Mouse (Mus musculus) lung, postnatal 14 days (tissue): ENCODE results near the gene Zfp839.
"Not testable (repeated sequence)": the region's sequence is repeated elsewhere in the genome, so short reads cannot be mapped to it uniquely, and the experiment has no call there.

Source experiments
- DNase-seq: peaks from one replicate; pipeline ENCODE4 v3.0.0; 2021

The Zfp839 gene

DNA sequence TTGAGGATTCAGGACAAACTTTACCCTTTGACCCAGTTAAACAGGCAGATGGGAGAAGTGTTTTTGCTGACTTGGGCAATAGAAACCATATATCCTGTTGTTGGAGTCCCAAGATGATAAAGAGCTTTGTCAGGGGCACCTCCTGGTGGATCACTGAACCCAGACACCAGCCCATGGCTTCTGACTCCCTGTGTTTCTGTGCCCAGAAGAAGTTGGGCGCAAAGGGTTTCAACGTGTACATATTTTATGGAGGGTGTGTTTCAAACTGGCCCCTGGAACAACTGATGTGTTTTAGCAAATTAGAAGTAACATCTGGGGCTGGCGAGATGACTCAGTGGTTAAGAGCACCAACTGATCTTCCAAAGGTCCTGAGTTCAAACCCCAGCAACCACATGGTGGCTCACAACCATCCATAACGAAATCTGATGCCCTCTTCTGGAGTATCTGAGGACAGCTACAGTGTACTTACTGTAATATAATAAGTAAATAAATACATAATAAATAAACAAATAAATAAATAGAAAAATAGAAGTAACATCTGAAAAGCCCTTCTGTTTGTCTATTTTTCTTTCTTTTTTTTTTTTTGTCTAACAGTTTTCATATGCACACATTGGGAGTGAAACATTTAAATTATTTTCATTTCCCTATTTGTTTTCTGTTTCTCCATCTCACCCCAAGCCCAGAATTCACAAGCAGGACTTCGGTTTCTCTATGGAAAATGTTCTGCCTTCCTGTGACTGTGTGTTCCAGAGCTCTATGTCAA lies 8.1 kb upstream of the Zfp839 start:
- no peak for DNase-seq

DNA sequence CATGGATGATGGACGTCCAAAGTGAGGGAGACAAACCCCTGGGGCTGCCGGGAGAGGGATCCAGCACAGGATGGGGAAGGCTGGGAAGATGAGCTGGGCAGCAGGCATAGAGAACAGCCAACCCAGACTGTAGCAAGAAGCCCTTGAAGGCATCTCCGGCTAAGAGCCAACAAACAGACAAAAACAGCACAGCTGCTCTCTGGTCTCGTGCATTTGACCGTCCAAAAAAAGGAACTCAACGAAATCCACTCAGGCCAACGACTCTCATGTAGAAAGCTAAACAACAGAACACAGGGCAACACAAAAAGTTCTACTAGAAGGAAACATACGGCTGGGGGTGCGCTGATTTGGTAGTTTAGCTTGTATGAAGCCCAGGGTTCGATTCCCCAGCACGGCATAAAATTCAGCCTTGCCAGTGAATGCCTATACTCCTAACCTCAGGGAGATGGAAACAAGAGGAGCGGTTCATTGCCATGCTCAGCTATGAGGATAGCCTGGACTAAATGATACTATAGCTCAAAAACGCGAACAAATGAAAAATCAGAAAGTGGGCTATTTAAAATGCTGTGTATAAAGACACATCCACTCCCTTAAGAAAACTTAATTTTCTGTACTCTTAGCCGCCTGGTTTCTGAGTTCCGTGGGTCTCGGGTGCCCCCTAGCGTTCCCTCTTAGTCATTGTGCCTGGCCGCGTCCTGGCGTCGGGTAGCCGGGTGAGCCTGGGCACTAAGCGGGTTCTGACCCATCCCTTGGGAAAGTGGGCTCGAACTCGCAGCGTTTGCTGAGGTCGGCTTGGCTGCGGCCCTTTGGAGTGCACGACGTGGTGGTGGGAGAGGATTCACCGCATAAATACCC lies 6.6 kb upstream of the Zfp839 start:
- peak; percentile 89 for DNase-seq

DNA sequence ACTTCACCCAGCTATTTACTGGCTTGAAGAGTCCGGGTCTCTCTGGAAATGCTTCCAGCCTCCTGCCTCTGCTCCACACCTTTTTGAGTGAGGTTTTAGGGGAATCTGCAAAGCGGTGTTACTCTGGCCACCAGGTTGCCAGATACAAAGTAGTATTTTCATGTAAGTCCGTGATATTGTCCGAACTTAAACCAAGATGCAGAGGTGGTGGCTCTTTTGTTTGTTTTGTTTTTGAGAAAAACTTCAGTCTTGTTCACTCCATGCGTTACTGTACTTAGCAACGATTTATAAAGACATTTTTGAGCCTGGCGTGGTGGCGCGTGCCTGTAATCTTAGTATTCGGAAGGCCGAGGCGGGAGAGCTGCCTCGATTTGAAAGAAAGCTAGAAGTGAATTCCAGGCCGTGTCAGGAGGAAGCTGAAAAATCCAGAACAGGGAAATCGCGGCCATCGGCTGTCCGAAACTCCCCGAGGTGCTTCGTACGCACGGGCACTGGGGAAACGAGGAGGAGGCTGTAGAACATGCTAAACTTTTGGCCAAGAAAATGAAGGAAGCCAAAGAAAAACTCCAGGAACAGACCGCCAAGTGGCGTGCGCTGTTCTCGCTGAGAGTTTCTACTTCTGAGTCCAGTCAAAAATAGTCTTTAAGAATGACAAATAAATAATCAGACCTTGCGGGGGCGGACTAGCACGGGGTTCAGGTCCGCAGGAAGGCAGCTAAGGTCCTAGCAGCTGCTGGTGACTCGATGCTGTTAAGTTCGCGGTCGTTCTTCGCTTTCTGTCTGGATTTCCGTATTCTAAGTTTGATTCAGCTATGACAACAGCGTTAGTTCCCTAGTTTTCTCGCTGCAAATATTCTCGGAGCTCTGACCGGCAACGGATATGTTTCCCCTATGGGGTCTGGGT lies 5.6 kb upstream of the Zfp839 start:
- peak; percentile 28 for DNase-seq

DNA sequence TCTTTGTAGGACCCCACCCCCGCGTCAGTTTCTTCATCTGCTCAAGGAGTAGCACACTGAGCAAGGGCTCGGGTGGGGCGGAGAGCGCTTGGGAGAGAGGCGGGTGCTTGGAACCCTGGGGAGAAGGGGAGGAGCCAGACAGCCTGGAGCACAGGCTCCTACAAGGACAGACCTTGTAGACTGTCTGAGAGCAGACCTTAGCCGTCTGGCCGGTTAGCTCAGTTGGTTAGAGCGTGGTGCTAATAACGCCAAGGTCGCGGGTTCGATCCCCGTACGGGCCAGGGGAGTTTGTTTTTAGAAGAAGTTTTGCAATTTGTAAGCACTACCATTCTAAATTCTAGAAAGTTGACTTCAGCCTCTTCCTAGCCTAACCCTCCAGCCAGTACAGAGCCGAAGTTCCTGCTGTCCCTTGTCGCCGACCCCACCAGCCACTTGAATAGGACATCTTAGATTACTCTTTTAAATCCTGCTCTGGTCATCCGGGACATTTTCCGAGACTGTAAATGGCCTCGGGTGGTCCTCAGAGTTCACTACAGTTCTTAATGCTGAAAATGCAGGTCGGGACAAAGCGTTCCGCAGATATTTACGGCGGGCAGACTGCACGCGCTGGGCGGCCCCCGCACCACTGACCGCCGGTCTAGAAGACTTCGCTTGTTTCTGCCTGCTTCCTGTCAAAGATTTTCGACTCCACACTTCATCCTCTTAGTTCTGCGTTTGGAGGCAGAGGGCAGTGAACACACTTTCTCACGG lies 4.7 kb upstream of the Zfp839 start:
- peak; percentile 94 for DNase-seq

DNA sequence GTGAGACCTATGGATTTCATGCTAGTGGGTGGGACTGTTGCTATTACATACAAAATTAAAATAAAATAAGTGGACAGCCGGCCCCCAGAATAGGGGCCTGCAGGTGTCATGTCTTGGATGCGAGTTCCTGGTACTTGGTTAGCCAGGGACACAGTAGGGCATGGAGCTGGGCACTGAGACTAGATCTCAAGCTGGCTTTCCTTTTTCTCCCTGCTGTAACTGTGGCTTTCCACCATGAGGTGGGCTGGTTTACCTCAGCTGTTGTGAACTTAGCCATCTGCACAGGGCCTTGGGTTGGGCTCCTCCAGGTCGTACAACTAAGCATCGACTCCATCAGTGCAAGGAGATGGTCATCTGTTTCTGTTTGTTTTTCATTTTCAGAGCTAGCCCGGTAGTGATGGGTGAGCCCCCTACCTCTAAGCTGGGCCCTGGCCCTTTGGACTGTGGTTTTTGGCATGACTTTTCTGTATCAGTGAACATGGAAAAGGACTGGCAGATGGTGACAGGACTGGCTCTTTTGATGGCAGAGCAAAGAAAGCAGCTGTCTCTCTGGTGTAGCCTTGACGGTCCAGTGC lies 3.8 kb upstream of the Zfp839 start:
- DNase-seq = no peak

DNA sequence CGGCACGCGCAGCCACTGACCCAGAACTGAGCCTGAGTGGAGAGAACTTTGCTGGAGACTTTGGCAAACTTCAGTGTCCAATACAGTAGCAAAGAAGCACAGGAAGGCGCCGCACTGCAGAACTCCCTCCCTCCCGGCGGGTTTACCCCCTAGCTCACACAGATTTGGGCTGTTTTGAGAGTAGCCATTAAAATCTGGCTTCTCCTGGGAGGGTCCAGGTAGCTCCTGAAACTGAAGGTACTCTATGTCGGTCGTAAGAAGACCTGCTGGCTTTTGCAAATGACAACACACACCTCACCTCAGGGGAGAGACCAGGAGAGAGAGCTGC lies 840 bp downstream of the Zfp839 start:
- DNase-seq = no peak

DNA sequence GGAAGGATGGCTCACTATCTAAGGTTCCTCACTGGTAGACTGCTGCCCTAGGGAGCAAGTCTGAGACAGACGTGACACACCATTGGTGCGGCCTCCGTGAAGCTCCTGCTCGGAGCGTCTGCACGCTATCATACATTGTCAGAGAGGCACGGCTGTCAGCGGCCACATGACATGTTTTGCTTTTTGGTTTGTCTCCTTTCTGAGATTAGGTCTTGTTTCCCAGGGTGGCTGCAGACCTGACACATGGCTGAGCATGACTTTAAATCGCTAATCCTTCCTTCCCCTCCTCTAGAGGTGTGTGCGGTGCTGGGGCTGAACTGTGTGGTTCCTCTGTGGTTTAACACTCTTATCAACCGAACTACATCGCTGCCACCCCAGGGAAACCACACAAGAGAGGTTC lies 1.4 kb downstream of the Zfp839 start:
- DNase-seq = no peak

DNA sequence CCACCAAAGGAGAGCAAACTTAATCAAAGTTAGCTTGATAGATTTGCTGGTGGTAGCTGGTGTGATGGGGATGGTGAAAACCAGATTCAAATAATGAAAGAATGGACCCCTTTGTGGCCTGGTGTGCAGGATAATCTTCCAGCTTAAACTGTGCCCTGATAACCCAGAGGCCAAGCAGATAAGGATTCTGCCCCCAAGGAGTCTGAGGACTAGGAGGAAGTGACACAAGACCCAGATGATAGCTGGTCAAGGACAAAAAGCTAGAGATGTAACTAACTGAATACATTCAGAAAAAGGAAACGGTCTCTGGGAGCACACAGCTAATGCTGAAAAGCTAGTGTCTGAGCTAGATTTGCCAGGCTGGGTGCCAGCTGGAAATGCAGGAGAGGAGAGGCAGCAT lies 1.9 kb downstream of the Zfp839 start:
- DNase-seq = no peak

DNA sequence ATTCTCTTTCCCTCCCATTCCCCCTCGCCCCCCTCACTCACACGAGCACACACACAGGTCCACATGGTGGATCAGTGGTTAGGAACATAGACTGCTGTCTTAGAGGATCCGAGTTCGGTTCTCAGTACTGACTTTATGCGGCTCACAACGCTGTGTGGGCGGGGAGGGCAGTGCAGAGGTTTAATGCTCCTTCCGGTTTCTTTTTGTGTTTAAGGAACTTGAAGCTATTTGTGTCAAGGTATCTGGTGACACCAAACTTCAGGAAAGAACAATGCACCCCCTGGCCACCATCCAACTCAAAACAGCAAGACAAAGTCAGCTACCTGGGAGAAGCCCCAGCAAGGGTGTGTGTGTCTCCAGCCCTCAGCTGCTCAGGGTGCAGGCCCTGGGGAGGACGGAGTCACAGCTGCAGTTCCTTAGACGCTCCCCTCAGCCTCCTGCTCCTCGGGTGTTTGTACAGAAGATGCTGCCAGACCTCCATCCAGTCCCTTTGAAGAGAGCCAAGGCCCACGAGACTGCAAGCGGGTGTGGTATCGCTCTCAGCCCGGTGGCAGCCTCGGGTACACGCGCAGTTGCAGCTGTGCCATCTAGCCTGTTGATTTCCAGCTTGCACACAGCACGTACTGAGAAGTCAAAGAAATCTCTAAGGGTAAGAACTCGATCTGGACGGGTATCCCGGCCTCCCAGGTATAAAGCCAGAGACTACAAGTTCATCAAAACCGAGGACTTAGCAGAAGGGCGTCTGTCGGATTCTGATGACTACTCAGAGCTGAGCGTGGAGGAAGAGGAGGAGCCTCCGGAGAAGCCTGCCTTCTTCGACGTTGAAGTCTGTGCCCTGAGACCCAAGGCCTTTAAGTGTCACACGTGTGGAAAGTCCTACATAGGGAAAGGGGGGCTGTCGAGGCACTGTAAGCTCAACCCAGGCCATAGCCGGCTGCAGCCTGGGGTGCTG lies 5.0 kb downstream of the Zfp839 start:
- DNase-seq = no peak

DNA sequence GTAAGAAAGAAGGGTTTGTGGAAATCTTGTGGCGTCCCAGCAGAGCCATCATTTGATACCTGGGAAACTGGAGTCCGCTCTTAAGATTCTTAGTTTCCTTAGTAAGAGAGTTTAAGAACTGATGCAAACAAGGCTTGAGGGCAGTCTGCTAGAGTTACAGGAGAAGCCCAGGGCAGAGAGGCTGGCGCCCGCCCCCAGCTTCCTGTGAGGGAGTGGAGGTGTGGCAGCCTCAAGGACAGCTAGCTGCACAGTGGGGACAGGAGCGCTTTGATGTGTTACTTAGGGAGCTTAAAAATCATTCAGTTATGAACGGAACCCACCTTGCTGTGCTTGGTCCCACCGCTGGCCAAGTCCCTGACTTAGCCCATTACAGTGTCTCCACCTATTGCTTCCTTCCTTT lies 7.1 kb downstream of the Zfp839 start:
- DNase-seq = peak; percentile 30

DNA sequence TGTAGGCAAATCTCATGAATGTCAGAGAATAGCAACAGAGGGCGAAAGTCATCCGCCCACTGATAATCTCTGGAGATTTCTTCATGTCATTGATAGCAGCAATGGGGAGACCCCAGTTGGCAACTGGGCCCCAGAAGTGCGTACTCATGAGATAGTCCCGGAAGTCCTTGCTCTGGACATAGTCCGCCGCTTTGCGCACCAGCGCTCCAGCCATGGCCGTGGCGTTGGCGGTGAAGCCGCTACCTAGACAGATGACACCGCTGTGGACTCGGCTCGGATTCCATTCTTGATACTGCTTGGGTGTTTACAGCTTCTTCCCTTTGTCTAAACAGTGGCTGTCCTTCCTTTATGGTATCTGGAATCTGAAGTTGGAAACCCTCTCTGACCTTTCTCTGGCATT lies 8.6 kb downstream of the Zfp839 start:
- DNase-seq = not testable (repeated sequence)

DNA sequence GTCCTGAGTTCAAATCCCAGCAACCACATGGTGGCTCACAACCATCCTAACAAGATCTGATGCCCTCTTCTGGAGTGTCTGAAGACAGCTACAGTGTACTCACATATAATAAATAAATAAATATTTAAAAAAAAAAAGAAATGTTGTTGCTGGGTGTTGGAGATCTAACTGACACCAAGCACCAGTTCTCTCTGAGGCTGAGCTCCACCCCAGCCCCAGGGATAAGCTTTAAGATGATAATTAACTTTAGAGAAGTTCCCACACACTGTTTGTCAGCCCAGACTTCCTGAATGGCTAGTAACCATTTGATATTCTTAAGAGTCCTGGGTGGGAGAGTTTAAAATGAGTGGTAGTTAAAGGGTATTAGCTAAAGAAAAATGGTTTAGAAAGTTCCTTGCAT lies 10.2 kb downstream of the Zfp839 start:
- no peak for DNase-seq

DNA sequence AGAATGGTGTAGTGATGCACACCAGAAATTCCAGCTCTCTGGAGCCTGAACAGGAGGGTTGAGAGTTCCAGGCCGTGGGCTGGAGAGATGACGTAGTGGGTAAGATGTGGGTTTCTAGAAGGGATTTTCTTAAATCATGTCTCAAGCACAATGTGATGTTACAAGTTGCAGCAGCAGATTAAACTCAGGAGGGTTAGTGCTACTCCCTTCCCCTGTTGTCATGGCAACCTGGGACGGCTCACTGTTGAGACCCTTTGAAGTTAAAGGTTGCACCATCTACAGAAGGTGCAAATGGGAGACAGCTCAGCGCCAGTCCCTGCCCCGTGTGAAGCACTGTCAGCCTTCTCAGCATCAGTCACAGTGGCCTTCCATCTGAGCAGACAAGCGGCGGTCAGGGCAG lies 11.2 kb downstream of the Zfp839 start:
- DNase-seq = no peak

DNA sequence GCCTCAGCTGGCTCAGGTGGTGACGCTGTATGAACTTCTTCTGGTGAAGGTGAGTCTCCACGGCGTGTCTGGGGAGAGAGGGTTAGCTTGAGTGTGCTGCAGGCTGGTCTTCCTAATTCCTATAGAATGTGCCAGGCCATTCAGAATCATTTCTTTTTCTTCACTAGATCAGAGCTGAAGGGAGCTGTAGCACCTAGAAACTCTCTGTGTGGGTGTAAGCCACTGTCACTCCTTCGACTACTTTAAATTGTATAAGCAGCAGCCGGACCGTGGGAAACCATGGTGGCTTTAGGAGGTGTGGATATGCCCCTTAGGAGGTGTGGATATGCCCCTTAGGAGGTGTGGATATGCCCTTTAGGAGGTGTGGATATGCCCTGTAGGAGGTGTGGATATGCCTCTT lies 14.0 kb downstream of the Zfp839 start:
- no peak for DNase-seq

DNA sequence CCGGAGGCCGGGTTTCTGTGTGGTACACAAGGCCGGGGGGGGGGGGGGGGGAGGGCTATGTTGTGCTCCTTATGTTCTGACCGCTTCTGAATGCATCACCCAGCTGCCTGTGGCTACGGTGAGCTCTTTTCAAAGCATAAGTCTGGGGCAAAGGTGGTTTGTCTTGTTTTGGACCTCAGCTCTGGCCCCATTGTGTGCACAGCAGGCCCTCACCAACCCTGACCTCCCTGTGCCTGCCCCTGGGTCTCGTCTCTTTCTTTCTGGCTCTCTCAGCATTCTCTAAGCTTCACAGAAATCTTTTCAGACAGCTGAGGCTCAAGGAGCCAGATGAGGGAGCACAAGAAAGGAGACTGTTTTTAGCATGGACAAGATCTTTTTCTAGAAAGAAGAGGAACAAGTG lies 15.5 kb downstream of the Zfp839 start:
- no peak for DNase-seq

DNA sequence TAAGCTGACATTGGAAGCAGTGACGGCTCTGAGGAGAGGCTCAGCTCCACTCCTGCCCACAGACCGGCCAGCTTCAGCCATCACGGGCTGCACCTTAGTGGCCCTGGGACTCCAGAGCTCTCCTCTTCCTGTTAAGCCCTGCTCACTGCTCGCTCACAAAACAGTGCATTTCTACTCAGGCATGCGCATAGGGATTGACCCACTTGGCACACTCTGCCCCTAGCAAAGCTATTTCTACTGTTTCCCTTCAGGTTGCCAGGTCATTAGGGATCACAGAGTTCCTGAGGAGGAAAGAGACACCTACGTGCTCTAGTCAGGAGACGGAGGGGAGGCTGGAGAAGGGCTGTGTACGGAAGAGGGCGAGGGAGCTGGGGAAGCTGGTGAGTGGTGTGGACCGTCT lies 15.9 kb downstream of the Zfp839 start:
- no peak for DNase-seq

DNA sequence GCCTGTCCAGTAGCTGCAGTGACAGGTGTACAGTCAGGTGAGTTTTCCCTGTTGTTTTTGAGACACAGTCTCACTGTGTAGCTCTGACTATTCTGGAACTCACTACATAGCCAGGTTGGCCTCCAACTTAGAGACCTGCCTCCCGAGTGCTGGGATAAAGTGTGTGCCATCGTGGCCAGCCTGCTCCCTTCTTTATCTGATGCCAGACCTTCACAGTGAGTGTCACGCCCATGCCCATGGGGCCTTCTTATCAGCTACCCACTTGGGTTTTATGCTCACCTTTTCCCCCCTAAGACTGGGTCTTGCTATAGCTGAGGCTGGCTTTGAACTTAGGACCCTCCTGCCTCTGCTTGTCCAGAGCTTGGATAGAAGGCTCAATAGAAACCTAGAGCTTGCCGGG lies 20.1 kb downstream of the Zfp839 start:
- DNase-seq = no peak

DNA sequence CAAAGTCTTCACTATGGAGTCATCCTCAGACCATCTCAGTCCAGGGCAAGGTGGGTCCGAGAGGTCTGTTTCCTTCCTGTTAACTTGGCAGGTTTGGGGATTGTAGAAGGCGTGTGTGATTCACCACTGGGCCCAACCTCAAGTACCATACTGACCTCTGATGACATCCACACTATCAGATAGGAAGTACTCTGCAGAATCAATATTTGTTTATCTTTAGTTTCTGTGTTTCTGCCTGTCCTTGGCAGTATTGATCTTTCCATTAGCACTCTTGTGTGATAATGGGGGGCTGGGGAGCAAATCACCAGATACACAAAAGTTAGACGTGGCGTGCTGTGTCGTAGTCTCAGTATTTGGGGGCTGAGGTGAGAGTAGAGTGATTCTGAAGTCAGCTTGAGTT lies 21.2 kb downstream of the Zfp839 start:
- no peak for DNase-seq

DNA sequence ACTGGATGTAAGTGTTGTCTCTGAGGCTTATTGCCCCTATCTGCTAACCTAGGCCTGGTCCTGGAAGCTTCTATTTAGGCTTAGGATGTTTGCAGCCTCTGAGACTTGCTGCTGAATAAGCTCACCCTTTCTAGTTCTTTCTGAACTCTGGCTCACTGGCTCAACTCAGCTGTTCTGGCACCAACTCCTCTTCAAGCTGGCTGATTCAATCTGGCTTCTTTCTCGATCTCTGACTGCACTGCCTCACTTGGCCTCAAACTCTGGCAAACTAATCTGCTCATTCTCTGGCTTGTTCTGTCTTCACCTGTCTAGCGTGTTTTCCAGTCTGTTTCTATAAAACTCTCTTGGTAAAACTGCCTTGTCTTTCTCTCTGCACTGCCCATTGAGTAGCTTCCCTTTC lies 25.3 kb downstream of the Zfp839 start:
- no peak for DNase-seq

DNA sequence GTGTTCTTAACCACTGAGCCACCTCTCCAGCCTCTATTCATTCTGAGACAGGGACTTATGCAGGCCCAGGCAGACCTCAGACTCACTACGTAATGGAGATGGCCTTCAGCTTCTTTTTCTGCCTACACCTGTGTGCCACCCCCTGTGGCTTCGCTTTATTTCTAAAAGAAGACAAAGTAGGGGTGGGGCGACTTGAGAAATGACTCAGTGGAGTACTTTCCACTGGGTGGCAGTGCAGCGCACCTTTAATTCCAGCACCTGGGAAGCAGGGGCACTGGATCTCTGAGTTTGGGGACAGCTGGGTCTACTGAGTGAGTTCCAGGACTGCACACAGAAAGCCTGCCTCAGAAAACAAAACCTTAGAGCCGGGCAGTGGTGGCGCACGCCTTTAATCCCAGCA lies 32.2 kb downstream of the Zfp839 start:
- no peak for DNase-seq

DNA sequence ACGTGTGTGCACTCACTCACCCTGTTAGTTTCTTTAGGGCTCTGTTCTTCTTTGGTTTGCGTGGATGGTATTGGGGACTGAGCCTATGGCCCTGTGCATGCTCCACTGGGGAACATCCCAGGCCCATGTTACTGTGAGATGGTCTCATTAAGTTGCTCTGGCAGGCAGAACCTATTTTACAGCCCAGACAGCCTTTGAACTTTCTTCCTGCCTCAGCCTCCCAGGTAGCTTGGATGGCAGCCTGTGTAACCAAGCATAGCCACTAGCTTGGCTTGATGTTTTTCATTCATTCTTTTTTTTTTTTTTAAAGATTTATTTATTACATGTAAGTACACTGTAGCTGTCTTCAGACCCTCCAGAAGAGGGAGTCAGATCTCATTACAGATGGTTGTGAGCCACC lies 35.2 kb downstream of the Zfp839 start:
- DNase-seq = no peak
